Mouse (Mus musculus) pancreas, adult 10 weeks (tissue): Measurements from ENCODE around the gene Dmrta1. TPM values are rescaled to one million over a fixed set of nuclear protein-coding genes. Genes with fewer than 3 reads are reported as not detected.

ENCODE experiments used
- polyA plus RNA-seq: library from polyadenylated mRNA; stranded (reverse); fragments of 350-450 nt; fragmentation: Illumina TruSeq; extraction: RNeasy Lipid Tissue Mini Kit (QIAGEN cat#74804); gene quantifications from one replicate; pipeline ENCODE4 v1.2.3, GENCODE M21; 2015; ENCODE audit warnings: low read depth, low replicate concordance; ENCODE audit not compliant: insufficient read depth

Dmrta1 gene
- polyA plus RNA-seq = not detected

DNA sequence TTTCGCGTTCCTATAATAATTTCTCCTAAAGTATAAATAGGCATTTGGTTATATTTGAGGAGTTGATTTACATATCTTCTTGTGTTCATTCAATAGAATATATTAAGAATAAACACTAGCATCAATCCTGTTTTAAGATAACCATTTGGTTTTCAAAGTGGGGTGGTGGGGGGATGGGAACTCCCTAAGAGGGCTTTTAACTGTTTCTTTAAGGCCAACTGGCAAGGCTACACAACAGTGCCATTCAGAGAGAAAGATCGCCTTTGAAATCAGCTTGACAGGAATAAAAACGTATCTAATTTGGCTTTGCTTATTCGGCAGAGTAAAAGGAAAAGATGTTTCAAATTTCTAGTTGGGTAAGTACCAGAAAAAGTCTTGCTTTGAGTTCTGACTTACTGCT, at the start of gene Dmrta1:
Gene Dmrta1, plus strand, starts transcription at position 242 of the 400 bp plus-strand sequence.

